In the genomic region with DNA sequence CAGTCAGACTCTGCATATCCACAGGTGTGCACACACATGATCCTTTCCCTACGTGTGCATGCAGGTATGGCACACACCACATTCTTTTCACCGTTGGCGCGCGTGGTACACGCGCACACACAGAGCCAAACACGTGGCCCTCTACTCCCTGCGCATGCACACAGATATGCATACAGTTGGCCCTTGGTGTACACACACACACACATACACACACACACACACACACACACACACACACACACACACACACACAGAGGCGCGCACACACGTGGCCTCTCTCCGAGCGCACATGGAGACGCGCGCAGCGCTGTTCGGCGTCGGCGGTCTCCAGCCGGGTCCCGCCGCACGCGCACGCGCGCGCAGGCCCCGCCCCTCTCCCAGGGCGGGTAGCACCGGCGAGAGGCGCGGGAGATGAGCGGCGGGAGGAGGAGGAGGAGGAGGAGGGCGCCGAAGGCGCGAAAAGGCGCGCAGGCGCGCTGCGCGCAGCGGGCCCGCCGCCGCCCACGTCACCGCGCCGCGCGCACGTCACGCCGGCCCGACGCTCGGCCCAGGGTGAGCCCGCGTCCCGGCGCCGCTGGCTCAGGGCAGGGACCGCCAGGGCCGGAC, we compare ENCODE assay signal across 8 mouse cellular contexts. TPM values are rescaled to one million over a fixed set of nuclear protein-coding genes. Genes with fewer than 3 reads are reported as not detected.
DNase-seq lines count a peak whose midpoint lies in the region; ATAC-seq and TF ChIP-seq lines count a peak whose summit lies in the region.

A gene (plus strand): TSS at position 497 of the 606 bp plus-strand sequence.

- 1% methylated on average over 31 of the region's 72 CpGs for WGBS in forebrain, embryonic 16.5 days
- under 1% methylated on average over 45 of the region's 72 CpGs for WGBS in lung, embryonic 14.5 days
- 7% methylated on average over 68 of the region's 72 CpGs for WGBS in olfactory bulb, adult 2 months
- 9% methylated on average over 71 of the region's 72 CpGs for WGBS in thymus, adult 2 months

- H3K27ac ChIP-seq in ES-E14 (ENCODE audit: insufficient read depth, low read depth, low read length, poor library complexity, severe bottlenecking) = peak within 1 kb of the TSS; percentile 54
- peak within 1 kb of the TSS; percentile 54 for H3K27ac ChIP-seq in forebrain, embryonic 16.5 days (ENCODE audit: low read length)
- peak within 1 kb of the TSS; percentile 84 for H3K27ac ChIP-seq in layer of hippocampus, adult 2 months
- peak within 1 kb of the TSS; percentile 82 for H3K27ac ChIP-seq in lung, embryonic 14.5 days (ENCODE audit: low read depth)
- no peak within 1 kb of the TSS for H3K27ac ChIP-seq in olfactory bulb, adult 2 months (ENCODE audit: insufficient read depth, low read depth, low read length)
- H3K27ac ChIP-seq in thymus, adult 2 months (ENCODE audit: control insufficient read depth, insufficient read depth, low read length) = no peak within 1 kb of the TSS

- no peaks in the 10 kb centered on the region for H3K9me3 ChIP-seq in ES-E14 (ENCODE audit: control insufficient read depth, insufficient read depth, low read depth, low read length)
- no peaks in the 10 kb centered on the region for H3K9me3 ChIP-seq in forebrain, embryonic 16.5 days (ENCODE audit: control insufficient read depth, low read length)
- H3K9me3 ChIP-seq in lung, embryonic 14.5 days (ENCODE audit: low read depth, low read length) = no peaks in the 10 kb centered on the region

- intact Hi-C loops in heart, postnatal 36 days (cut with DNase I) = no loop called here

- H3K4me3 ChIP-seq in ES-E14 (ENCODE audit: insufficient read depth in 1 of 2, low read depth in 1 of 2, low read length in 2 of 2, poor library complexity in 1 of 2, severe bottlenecking in 1 of 2) = peak within 1 kb of the TSS; percentile 85 to 91
- peak within 1 kb of the TSS; percentile 62 for H3K4me3 ChIP-seq in forebrain, embryonic 16.5 days (replicated peaks; ENCODE audit: low read length)
- H3K4me3 ChIP-seq in layer of hippocampus, adult 2 months = peak within 1 kb of the TSS; percentile 75
- H3K4me3 ChIP-seq in lung, embryonic 14.5 days (ENCODE audit: low read depth, low read length) = peak within 1 kb of the TSS; percentile 88
- H3K4me3 ChIP-seq in olfactory bulb, adult 2 months (ENCODE audit: insufficient read depth, low read depth, low read length) = peak within 1 kb of the TSS; percentile 98
- peak within 1 kb of the TSS; percentile 82 for H3K4me3 ChIP-seq in thymus, adult 2 months (ENCODE audit: control insufficient read depth, insufficient read depth, low read length)

- H3K27me3 ChIP-seq in forebrain, embryonic 16.5 days (replicated peaks; ENCODE audit: control insufficient read depth, insufficient read depth, low read length) = no peaks in the 10 kb centered on the region
- no peaks in the 10 kb centered on the region for H3K27me3 ChIP-seq in lung, embryonic 14.5 days (ENCODE audit: insufficient read depth, low read length)
- no peaks in the 10 kb centered on the region for H3K27me3 ChIP-seq in thymus, adult 2 months (ENCODE audit: control insufficient read depth, insufficient read depth, low read length)

- no peak for TF ChIP-seq CTCF in layer of hippocampus, adult 2 months (conservative IDR thresholded peaks at IDR 0.05)
- TF ChIP-seq CTCF in lung, embryonic 14.5 days (IDR thresholded peaks at IDR 0.05; ENCODE audit: low read depth) = no peak
- TF ChIP-seq CTCF in olfactory bulb, adult 2 months (IDR thresholded peaks at IDR 0.05; ENCODE audit: insufficient read depth, low read depth, low read length) = no peak
- TF ChIP-seq CTCF in thymus, adult 2 months (IDR thresholded peaks at IDR 0.05; ENCODE audit: borderline replicate concordance, control insufficient read depth, extremely low read depth, insufficient read depth, low read length, poor library complexity) = peak; percentile 51; the same call in 1 of the 2 replicates

- H3K4me2 ChIP-seq in forebrain, embryonic 16.5 days (ENCODE audit: low read length) = peak within 1 kb of the TSS; percentile 81
- H3K4me2 ChIP-seq in lung, embryonic 14.5 days = peak within 1 kb of the TSS; percentile 73

- peak; percentile 74 for DNase-seq in ES-E14 (ENCODE audit: low read depth, low spot score)
- DNase-seq in cerebellum, adult 11-12 months = peak; percentile 91
- peak; percentile 66 to 75 for DNase-seq in heart, postnatal 36 days
- DNase-seq in layer of hippocampus, adult 2 months (ENCODE audit: low spot score in 2 of 2) = peak; percentile 78 to 82
- peak; percentile 96 for DNase-seq in lung, embryonic 14.5 days
- DNase-seq in thymus, adult 2 months = peak; percentile 86

- TF ChIP-seq POLR2A in olfactory bulb, adult 2 months (IDR thresholded peaks at IDR 0.05; ENCODE audit: insufficient read depth, low read depth, low read length) = 0 out of 2 replicates have a peak, but pooled peaks have one; percentile 39
- 0 out of 2 replicates have a peak, but pooled peaks have one; percentile 53 for TF ChIP-seq POLR2A in thymus, adult 2 months (IDR thresholded peaks at IDR 0.05; ENCODE audit: control insufficient read depth, extremely low read depth, insufficient read depth, low read length, poor library complexity)

- peak within 1 kb of the TSS; percentile 96 for H3K9ac ChIP-seq in ES-E14 (ENCODE audit: insufficient read depth, low read depth, low read length, poor library complexity, severe bottlenecking)
- peak within 1 kb of the TSS; percentile 89 for H3K9ac ChIP-seq in forebrain, embryonic 16.5 days (replicated peaks; ENCODE audit: low read depth, low read length)
- H3K9ac ChIP-seq in lung, embryonic 14.5 days = peak within 1 kb of the TSS; percentile 95

- H3K36me3 ChIP-seq in ES-E14 (ENCODE audit: control insufficient read depth, insufficient read depth, low read length, poor library complexity, severe bottlenecking) = peaks cover 17% of the 10 kb centered on the region
- peaks cover 2% of the 10 kb centered on the region; the same call in 1 of the 2 replicates for H3K36me3 ChIP-seq in forebrain, embryonic 16.5 days (ENCODE audit: control insufficient read depth, insufficient read depth)
- H3K36me3 ChIP-seq in lung, embryonic 14.5 days (ENCODE audit: insufficient read depth) = peaks cover 34% of the 10 kb centered on the region
- peaks cover 2% of the 10 kb centered on the region for H3K36me3 ChIP-seq in thymus, adult 2 months (ENCODE audit: control insufficient read depth, insufficient read depth, low read length)

- in situ Hi-C loops in ES-E14 (cut with MboI; ENCODE audit: low sequenced_read_pairs in 2 of 2, unreplicated experiment in 2 of 2) = no loop called here

- peaks cover 5 to 11% of the 10 kb centered on the region in 2 experiments; a peak in 3 of 4 replicates for H3K4me1 ChIP-seq in ES-E14 (ENCODE audit: control insufficient read depth in 2 of 2, insufficient read depth in 2 of 2, low read length in 2 of 2, poor library complexity in 1 of 2)
- peaks cover 21% of the 10 kb centered on the region for H3K4me1 ChIP-seq in forebrain, embryonic 16.5 days (replicated peaks; ENCODE audit: control insufficient read depth, insufficient read depth, low read length)
- H3K4me1 ChIP-seq in lung, embryonic 14.5 days (ENCODE audit: insufficient read depth) = peaks cover 5% of the 10 kb centered on the region
- H3K4me1 ChIP-seq in olfactory bulb, adult 2 months (ENCODE audit: control insufficient read depth, insufficient read depth, low read length) = peaks cover 14% of the 10 kb centered on the region
- H3K4me1 ChIP-seq in thymus, adult 2 months (replicated peaks; ENCODE audit: control insufficient read depth, insufficient read depth, low read length) = peaks cover 7% of the 10 kb centered on the region

- peak; percentile 94 for ATAC-seq in forebrain, embryonic 16.5 days
- peak; percentile 95 for ATAC-seq in lung, embryonic 14.5 days (ENCODE audit: insufficient read depth)

TF ChIP-seq in ES-E14, 5 proteins besides CTCF, POLR2A, EP300 and RAD21:
- TF ChIP-seq HCFC1 (IDR thresholded peaks at IDR 0.05; ENCODE audit: borderline replicate concordance, insufficient read depth, low read length) (no peak), MAFK (IDR thresholded peaks at IDR 0.05; ENCODE audit: insufficient read depth, low read depth, low read length) (no peak), ZNF384 (IDR thresholded peaks at IDR 0.05; ENCODE audit: low read depth, low read length) (no peak), CHD2 (IDR thresholded peaks at IDR 0.05; ENCODE audit: low read depth, low read length) (no peak)

RNA-seq across cellular contexts. Expression of the gene that starts here (rescaled TPM):
- 97.9 and 110 TPM in 2 replicates for total RNA-seq in ES-E14 (2012; rRNA removed)
- 130 and 151 TPM in 2 replicates for polyA plus RNA-seq in forebrain, embryonic 16.5 days (2015; fragmentation: Nextera tagmentation; extraction: Ambion mirVana)
- total RNA-seq in heart, postnatal 36 days (2021) = 10 to 100 TPM; 32.3 to 35.0 TPM
- 10 to 100 TPM; 66.1 to 66.7 TPM for total RNA-seq in layer of hippocampus, adult 2 months (2021)
- 216 and 219 TPM in 2 replicates for polyA plus RNA-seq in lung, embryonic 14.5 days (2014; fragmentation: Nextera tagmentation; extraction: Ambion mirVana)
- not detected in 2 replicates for polyA plus RNA-seq in olfactory bulb, adult 2 months (2012; ENCODE audit: insufficient read depth, insufficient read length, low replicate concordance, missing spikeins)
- polyA plus RNA-seq in thymus, adult 2 months (2012; rRNA removed) = 123 and 141 TPM in 2 replicates

Comparison
In these comparisons a context has a peak if more than half of its experiments do, and no peak if none do; other contexts are left out.
1. H3K27ac ChIP-seq: peak in ES-E14 (single experiment), forebrain, embryonic 16.5 days (single experiment), layer of hippocampus, adult 2 months (single experiment) and lung, embryonic 14.5 days (single experiment); none in olfactory bulb, adult 2 months (single experiment) and thymus, adult 2 months (single experiment).
2. Peak in every context shown above with its lines, with median percentiles within 50 percentile points of each other: DNase-seq, H3K4me3 ChIP-seq and H3K9ac ChIP-seq.